Mouse (Mus musculus): ENCODE measurements around the gene Krt79.

The Krt79 gene

DNA sequence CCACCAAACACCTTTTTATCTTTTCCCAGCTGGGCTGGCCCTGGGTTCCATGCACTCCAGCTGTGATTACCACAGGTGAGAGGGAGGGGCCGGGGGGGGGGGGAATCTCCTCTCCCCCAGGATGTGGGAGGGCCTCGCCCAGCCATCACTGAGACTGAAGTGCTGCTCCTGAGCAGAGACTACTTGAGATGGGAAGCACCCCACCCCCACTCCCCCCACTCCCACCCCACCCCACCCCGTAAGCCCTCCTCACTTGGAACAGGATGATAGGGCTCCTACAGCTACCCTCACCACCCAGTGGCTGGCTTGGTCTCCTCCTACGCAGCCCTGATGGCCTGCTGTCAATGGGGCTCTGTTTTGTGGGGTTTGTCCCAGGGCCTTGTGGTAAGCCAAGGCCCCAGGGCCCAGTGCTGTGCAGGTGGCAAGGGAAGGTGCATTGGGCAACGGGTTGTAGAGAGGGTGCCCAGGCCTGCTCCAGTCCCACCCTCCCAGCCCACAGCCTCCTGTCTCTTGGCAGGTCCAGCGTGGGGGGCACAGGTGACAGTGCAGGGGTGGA is at the start of gene Krt79:
TSS of gene Krt79 (minus strand) at position 51 of the 556 bp plus-strand sequence.
- peak; percentile 78 for DNase-seq (ENCODE audit: extremely low read depth, low read depth, low spot score)

DNA sequence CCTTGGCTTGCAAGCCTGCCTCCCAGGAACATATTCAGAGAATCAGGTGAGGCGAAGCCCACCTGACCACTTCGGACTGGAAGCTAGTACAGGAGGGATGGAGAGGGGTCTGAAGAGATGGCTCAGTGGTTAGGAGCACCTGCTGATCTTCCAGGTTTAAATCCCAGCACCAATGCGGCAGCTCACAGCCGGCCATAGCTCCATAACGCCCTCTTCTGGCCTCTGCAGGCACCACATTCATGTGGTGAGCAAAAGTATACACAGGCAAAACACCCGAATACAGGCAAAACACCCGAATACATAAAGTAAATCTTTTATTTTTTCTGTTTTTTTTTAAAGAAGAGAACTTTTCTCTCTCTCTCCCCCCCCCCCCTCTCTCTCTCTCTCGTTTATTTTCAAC is 48.6 kb upstream of the Krt79 start:
- no peak for DNase-seq (ENCODE audit: extremely low read depth, low read depth, low spot score)

DNA sequence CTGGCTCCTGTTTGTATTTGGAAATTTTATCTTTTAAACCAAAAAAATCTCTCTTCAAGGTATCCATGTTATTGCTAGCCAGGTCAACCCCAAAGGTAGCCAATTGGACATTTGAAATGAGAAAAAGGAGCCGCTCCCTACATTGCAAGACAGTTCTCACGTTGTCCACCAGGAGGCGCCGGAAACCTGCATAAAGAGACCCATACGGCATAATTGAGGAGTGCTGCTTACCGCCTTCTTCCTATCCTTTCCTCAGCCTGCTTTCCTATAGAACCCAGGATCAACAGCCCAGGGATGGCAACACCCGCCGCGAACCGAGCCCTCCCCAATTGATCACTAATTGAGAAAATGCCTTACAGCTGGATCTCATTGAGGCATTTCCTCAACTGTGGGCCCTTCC is 48.0 kb upstream of the Krt79 start:
- no peak for DNase-seq (ENCODE audit: extremely low read depth, low read depth, low spot score)

DNA sequence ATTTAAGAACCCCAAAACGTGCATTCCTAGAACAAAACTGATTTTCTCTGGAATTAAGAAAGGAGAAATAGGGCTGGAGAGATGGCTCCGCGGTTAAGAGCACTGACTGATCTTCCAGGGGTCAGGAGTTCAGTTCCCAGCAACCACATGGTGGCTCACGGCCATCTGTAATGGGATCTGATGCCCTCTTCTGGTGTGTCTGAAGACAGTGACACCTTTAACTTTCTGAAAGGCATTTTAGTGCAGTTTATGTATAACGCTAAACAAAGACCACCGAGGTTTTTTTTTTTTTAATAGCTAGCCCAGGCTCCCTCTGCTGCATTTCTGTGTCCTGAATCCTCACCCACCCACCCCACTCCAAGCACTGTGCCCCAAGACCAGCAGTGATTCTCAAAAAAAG is 44.6 kb upstream of the Krt79 start:
- DNase-seq (ENCODE audit: extremely low read depth, low read depth, low spot score): no peak

DNA sequence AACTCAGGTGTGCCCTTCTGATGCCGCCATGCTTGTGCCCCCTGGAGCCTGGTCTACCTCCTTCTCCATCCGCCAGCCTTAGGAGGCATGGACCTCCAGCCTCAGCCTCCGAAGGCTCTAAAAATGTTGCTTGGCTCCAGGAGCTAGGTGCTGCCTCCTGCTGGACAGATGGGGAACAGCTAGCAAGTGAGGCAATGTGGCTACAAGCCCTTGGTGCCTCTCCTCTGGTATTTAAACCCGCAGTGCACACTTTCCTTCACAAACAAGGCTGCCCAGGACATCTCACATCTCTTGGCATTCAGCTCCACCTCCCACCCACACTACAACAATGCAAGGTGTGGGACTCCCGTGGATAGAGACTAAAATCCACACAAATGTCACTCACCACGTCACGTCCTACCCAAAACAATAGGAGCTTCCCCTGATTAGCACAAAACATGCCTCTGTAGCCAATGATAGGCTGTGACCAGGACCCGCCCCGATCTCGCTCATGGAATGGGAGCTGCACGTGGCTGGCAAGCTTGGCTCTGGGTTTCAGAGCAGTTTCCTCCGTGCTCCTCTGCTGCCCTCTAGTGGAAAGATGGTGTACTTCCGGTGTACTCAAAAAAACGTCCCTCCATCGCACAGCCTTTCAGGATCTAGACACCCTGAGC is 44.0 kb upstream of the Krt79 start:
- no peak for DNase-seq (ENCODE audit: extremely low read depth, low read depth, low spot score)

DNA sequence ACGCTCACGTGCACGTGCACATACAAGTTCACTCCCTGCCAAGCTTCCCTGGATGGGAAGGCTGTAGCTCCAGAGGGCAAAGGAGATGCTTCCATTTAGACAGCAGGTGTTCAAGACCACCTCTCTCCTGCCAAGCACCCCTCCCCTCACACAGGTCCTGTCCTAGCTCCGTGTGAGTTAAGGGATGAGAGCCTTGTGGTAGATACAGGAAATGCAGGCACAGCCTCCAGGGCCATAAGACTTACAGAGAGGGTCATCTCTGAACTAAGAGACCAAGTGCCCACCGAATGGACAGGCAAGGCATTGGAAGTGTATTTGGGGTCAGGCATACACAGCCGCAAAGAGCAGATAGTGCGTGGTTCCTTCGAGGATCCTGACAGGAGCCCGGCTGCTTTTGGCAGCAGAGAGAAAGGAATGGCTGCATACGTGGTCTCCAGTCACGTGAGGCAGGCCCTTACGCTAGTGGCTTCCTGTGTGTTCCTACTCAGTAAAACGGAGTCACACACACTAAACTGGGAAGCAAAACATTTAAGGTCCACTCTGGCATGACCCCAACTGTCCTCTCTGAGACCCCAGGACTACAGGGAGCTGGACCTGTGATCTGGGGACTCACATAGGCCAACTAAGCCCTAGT is 43.3 kb upstream of the Krt79 start:
- DNase-seq (ENCODE audit: extremely low read depth, low read depth, low spot score): no peak

DNA sequence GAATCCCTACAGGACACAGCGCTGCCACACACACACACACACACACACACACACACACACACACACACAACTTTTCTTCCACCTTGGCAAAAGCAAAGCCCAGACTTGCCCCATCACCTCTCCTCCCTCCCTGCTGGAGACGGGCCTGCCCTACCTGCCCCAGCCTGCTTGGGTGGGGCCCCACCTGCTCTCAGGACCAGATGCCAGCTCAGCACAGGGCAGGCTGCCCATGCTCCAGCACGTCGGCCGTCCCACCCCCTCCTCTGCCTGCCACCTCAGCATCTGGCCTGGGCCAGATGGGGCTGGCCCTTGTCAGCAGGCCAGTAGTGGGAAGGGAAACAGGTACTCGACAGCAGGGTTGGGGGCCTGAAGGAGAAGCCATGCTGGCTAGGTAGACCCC is 40.7 kb upstream of the Krt79 start:
- DNase-seq (ENCODE audit: extremely low read depth, low read depth, low spot score): no peak

DNA sequence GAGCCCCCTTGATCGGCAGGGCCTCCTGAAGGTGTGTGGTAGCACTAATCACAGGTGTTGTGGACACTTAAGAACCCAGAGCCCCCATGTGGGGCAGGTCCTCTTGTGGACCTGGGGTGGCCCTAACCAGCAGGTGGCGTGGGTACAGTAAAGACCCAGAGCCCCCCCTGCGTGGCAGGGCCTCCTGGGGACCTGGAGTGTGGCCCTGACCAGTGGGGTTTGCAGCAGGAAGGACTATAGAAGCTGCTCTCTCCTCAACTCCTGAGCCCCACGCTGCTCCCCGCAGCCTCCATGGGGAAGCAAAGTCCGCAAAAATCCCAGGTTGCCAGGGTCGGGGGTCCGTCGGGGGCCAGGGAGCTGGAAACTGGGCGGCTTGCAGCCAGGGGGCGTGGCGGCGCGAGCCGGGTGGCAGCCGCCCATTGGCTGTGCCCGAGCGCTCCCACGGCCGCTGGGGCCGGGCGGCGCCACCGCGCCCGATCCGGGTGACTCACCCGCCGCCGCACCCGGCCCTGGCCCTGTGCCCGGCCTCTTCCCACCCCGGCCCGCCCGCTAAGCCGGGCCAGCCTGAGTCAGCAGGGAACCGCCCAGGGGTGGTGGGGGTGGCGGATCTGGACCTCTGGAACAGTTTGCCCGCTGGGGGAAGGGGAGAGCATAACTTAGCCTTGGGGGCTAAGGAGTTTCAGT is 37.1 kb upstream of the Krt79 start:
- DNase-seq (ENCODE audit: extremely low read depth, low read depth, low spot score): no peak

DNA sequence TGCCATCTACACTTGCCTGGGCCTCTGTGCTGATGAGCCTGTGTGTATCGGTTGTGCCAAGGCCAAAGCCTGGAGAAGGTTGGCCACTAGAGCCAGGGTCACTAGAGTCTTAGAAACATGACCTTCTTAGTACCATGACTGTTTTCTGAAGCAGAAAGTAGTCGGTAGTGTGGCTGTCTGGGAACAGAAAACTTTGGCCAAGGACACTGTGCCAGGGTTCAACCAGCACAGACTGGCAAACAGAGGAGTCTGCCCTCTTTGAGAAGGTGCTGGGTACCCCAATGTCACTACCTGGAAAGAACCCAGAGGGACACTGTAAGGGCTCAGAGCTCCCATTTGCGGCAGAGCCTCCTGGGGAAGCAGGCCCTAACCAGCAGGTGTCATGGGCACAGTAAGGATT is 36.5 kb upstream of the Krt79 start:
- DNase-seq (ENCODE audit: extremely low read depth, low read depth, low spot score): no peak

DNA sequence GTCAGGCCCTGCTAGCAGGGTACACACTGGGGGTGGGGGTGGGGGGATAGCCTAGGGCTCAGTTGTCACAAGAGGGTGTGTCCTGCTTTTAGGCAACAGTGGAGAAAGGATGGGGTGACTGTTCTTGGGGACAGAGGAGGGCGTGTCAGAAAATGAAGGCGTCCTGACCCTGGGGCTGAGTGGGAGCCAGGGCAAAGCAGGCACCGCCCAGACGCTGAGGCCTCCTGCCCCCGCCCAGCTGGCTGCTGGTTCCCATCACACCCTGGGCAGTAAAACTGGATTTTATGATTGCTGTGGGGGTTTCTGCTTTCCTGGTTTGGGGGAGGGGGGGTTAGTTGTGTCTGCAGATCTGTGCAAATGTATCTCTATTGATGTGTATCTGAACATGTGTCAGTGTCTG is 35.9 kb upstream of the Krt79 start:
- DNase-seq (ENCODE audit: extremely low read depth, low read depth, low spot score): no peak

DNA sequence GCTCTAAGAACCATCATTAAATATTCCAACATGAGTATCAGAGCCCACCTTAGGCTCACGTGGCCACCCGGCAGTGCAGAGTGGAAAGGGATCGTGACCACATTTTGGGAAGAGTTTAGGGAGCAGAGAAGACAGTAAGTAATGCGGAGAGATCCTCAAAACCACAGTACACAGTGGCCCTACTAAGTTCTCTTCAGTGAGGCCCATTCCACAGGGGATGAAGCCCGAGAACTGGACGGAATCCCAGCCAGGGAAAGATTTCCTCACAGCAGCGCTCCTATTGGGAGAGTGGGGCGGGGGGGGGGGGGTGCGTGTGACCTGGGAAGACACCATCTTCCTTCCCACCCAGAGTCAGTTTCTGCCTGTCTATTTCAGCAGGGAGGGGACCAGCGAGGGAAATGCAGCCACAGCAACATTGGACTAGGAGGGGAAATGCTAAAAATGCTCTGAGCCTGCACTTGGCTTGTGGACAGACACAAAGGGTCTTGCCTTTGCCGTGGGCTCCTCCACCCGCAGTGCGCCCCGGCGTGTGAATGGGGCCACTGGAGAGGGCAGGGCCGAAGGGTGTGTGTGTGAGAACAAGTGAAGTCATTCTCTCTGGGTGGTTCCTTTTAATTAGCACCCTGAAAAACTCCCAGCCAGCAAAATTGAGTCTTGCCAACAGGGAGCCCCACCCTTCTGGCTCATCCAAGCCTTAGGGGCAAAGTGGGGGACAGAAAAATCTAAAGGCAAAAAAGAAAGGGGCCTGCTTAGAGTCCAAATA is 34.1 kb upstream of the Krt79 start:
- DNase-seq (ENCODE audit: extremely low read depth, low read depth, low spot score): no peak

DNA sequence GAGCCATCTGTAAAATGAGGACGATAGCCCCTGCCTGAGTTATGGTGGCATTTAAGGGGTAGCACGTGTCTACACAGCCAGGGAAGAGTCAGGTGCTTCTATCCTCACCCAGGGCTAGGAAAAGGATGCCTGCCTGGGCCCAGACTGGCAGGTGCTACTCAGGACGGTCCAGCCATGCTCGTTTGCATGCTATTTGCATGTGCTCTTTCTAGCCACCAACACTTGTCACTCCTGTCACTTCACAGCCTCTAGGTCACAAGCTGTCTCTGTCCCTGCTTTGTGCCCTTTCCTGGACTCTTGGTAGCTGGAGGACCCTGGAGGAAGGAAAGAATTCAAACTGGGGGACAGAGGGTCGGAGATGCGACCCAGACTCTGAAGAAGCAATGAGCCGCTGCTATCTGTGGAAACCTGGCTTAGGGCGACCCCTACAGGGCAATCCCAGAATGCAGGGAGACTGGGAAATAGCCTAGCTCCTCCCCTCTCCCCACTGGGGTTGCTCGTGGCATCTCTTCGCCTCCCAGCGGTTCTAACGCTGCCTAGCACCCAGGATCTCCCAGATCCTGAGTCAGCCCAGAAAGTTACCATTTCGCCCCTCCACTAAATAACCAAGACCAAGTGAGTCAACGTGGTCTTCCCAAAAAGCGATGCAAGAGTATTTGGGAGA is 33.4 kb upstream of the Krt79 start:
- DNase-seq (ENCODE audit: extremely low read depth, low read depth, low spot score): no peak

DNA sequence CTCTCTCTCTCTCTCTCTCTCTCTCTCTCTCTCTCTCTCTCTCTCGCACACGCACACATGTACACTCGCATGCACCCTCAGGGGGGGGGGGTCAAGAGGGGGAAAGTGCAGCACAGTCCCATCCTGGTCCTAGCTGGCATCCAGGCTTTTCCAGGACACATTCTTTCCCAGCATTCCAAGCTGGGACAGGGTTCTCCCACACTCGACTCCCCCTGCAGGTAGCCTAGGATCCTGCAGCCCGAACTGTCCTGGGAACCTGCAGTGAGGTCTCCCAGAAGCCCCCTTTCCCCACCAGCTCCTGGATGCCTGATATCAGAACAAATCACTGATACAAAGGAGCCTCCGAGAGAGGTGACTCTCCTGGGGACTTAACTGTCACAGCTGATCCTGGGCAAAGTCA is 30.4 kb upstream of the Krt79 start:
- no peak for DNase-seq (ENCODE audit: extremely low read depth, low read depth, low spot score)

DNA sequence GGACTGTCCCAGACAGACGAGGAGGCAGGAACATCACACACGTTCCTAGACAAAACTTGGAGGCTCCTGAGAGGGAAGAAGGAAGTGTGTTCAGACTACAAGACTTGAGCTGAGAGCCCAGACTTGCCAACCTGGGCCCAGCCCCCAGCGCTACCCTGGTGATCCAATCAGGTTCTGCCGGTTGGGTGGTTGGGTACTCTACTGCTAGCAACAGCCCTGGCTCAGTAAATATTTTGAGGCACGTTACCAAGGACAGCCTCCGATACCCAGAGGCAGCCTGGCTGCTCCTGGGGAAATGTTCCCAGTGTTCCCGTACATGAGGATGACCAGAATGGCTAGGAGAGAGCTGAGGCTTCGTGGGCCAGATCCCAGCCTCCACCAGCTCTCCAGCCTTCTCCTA is 26.7 kb upstream of the Krt79 start:
- DNase-seq (ENCODE audit: extremely low read depth, low read depth, low spot score): no peak

DNA sequence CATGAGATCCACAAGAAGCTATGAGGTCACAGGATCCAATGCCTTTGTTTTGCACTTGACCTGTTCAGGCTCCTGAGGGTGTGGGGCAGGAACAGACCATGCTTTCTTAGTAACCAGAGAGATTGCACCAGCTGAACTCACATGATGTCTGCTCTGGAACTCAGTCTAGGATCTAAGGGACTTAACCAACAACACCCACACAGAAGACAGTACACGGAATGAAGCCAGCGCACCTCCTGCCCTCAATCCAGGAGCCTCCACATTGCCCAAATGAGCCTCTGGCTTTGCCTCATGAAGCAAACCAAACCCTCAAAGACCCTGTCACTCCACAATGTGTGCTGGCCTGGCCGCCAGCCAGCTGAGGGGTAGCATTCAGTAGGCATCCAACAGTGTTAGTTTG is 18.8 kb upstream of the Krt79 start:
- DNase-seq (ENCODE audit: extremely low read depth, low read depth, low spot score): peak; percentile 97

DNA sequence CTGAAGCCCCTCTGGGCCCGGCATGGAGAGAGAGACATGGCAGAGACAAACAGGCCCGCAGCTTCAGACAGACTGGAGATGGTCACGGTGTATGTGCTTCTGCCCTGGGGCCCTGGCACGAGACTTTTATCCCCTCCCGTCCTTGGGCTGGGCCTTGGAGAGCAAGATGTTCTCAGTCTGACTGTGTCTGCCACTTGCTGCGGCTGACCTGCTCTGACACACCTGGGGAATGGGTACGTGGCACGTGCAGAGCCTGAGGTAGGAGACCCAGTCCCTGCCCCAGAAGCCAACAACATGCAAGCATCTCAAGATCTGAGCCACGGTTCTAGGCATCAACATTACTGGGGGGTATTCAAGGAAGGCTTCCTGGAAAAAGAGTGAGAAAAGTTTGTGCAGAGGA is 14.1 kb upstream of the Krt79 start, which contains the start of gene Krt78:
TSS of gene Krt78 (minus strand) at position 101 of the 400 bp plus-strand sequence.
- no peak for DNase-seq (ENCODE audit: extremely low read depth, low read depth, low spot score)

DNA sequence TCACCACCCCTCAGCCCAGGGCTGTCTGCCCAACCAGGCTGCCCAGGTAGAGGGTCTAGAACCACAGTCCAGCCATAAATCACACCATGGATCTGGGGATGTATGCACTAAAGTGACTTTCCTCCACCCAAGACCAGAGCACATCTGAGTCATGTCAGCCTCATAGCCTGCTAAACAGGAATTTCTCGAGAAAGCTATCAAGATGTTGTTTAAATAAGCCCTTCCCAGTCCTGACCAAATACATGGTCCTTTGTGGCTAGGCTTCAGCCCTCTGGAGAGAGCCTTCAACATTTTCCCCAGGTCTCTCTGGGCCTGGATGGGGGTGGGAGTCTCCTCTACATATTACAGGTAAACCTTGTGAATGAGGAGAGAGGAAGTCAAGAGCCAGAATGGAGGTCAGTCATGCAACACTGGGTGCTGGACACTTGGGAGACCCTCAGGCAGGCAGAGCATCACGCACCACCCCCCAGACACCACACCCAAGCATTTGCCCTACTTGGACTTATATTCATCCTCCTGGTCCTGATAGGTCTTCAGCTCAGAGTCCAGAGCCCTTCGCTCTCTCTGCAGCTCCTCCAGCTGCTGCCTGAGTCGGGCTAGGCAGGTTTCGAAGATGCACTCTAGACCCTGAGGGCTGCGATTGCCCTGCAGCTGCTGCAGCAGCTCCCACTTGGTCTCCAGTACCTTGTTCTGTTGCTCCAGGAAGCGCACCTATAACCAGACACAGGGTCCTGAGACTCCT is 12.8 kb upstream of the Krt79 start:
- DNase-seq (ENCODE audit: extremely low read depth, low read depth, low spot score): no peak

DNA sequence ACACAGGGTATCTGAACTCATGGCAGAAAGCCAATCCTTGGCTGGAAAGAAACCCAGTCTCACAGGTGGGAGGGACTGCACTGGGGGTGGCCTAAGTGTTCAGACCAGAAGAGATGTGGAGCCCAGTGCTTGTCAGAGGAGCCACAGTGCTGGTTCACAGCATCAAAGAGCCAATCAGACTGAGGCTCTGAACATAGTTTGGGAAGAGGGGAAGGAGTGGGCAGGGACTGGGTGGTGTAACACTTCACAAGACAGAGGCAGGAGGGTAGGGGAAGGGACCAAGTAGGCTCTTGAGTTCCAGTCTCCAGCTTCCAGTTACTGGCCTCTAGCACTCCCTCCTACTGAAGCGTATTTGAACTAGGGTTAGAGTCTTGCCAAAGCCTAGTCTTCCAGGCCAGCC is 5.3 kb upstream of the Krt79 start:
- DNase-seq (ENCODE audit: extremely low read depth, low read depth, low spot score): no peak

DNA sequence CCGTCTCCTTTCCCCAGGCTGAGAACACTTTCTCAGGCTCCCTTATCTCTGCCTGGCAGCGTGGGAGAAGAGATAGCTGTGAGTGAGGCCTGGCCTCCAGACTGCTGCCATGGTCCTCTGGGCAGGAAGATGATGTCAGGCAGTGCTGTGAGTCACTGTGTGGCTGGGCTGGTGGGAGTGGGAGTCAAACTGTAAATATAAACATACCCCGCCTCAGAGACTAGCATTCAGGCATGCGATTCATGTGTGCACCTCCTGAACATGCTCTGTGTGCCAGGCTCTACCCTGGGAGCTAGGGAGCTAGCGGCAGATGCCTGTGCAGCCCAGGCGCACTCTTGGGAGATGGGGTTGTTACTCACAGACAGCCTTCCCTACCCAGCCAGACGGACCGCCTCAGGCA is 1.8 kb upstream of the Krt79 start:
- DNase-seq (ENCODE audit: extremely low read depth, low read depth, low spot score): no peak
